Mouse (Mus musculus): ENCODE measurements around the gene St3gal5.
"Not testable (repeated sequence)": the region's sequence is repeated elsewhere in the genome, so short reads cannot be mapped to it uniquely, and the experiment has no call there.

St3gal5 gene

GRCm38 (mm10) chr6:72097181-72097995 lies at the start of gene St3gal5:
St3gal5 (plus strand) TSS chr6:72097592.
- in situ Hi-C loops (cut with MboI; ENCODE audit: low sequenced_read_pairs): no loop called here

GRCm38 (mm10) chr6:72048643-72049042 lies 48.7 kb upstream of the St3gal5 start:
- in situ Hi-C loops (cut with MboI; ENCODE audit: low sequenced_read_pairs): no loop called here

- in situ Hi-C loops (cut with MboI; ENCODE audit: low sequenced_read_pairs): no loop called here
Observed at GRCm38 (mm10) chr6:72049941-72050340, 47.5 kb upstream of the St3gal5 start.

GRCm38 (mm10) chr6:72050827-72051226 lies 46.6 kb upstream of the St3gal5 start:
- in situ Hi-C loops (cut with MboI; ENCODE audit: low sequenced_read_pairs): no loop called here

GRCm38 (mm10) chr6:72051247-72051646 lies 46.1 kb upstream of the St3gal5 start:
- in situ Hi-C loops (cut with MboI; ENCODE audit: low sequenced_read_pairs): no loop called here

- in situ Hi-C loops (cut with MboI; ENCODE audit: low sequenced_read_pairs): no loop called here
Observed at GRCm38 (mm10) chr6:72051757-72052156, 45.6 kb upstream of the St3gal5 start.

GRCm38 (mm10) chr6:72056548-72056947 lies 40.8 kb upstream of the St3gal5 start:
- in situ Hi-C loops (cut with MboI; ENCODE audit: low sequenced_read_pairs): no loop called here

GRCm38 (mm10) chr6:72058398-72058889 lies 38.9 kb upstream of the St3gal5 start:
- in situ Hi-C loops (cut with MboI; ENCODE audit: low sequenced_read_pairs): no loop called here

GRCm38 (mm10) chr6:72060677-72061076 lies 36.7 kb upstream of the St3gal5 start:
- in situ Hi-C loops (cut with MboI; ENCODE audit: low sequenced_read_pairs): not testable (repeated sequence)

GRCm38 (mm10) chr6:72063718-72064117 lies 33.7 kb upstream of the St3gal5 start:
- in situ Hi-C loops (cut with MboI; ENCODE audit: low sequenced_read_pairs): no loop called here

- in situ Hi-C loops (cut with MboI; ENCODE audit: low sequenced_read_pairs): no loop called here
Observed at GRCm38 (mm10) chr6:72065988-72066387, 31.4 kb upstream of the St3gal5 start.

- in situ Hi-C loops (cut with MboI; ENCODE audit: low sequenced_read_pairs): no loop called here
Observed at GRCm38 (mm10) chr6:72068436-72068835, 29.0 kb upstream of the St3gal5 start.

- in situ Hi-C loops (cut with MboI; ENCODE audit: low sequenced_read_pairs): no loop called here
Observed at GRCm38 (mm10) chr6:72071281-72071870, 26.0 kb upstream of the St3gal5 start.

- in situ Hi-C loops (cut with MboI; ENCODE audit: low sequenced_read_pairs): no loop called here
Observed at GRCm38 (mm10) chr6:72073781-72074180, 23.6 kb upstream of the St3gal5 start.

- in situ Hi-C loops (cut with MboI; ENCODE audit: low sequenced_read_pairs): no loop called here
Observed at GRCm38 (mm10) chr6:72076512-72076911, 20.9 kb upstream of the St3gal5 start.

GRCm38 (mm10) chr6:72078178-72078577 lies 19.2 kb upstream of the St3gal5 start:
- in situ Hi-C loops (cut with MboI; ENCODE audit: low sequenced_read_pairs): no loop called here

- in situ Hi-C loops (cut with MboI; ENCODE audit: low sequenced_read_pairs): no loop called here
Observed at GRCm38 (mm10) chr6:72081318-72082024, 15.9 kb upstream of the St3gal5 start.

GRCm38 (mm10) chr6:72087402-72087801 lies 10.0 kb upstream of the St3gal5 start:
- in situ Hi-C loops (cut with MboI; ENCODE audit: low sequenced_read_pairs): no loop called here

GRCm38 (mm10) chr6:72089865-72090264 lies 7.5 kb upstream of the St3gal5 start:
- in situ Hi-C loops (cut with MboI; ENCODE audit: low sequenced_read_pairs): no loop called here

GRCm38 (mm10) chr6:72091007-72091406 lies 6.4 kb upstream of the St3gal5 start:
- in situ Hi-C loops (cut with MboI; ENCODE audit: low sequenced_read_pairs): no loop called here

- in situ Hi-C loops (cut with MboI; ENCODE audit: low sequenced_read_pairs): no loop called here
Observed at GRCm38 (mm10) chr6:72093121-72093520, 4.3 kb upstream of the St3gal5 start.

- in situ Hi-C loops (cut with MboI; ENCODE audit: low sequenced_read_pairs): no loop called here
Observed at GRCm38 (mm10) chr6:72096217-72096616, 1.2 kb upstream of the St3gal5 start.

Data from CH12F3 (cell line).